Mouse (Mus musculus): ENCODE measurements around the gene Arntl.

Gene Arntl

DNA sequence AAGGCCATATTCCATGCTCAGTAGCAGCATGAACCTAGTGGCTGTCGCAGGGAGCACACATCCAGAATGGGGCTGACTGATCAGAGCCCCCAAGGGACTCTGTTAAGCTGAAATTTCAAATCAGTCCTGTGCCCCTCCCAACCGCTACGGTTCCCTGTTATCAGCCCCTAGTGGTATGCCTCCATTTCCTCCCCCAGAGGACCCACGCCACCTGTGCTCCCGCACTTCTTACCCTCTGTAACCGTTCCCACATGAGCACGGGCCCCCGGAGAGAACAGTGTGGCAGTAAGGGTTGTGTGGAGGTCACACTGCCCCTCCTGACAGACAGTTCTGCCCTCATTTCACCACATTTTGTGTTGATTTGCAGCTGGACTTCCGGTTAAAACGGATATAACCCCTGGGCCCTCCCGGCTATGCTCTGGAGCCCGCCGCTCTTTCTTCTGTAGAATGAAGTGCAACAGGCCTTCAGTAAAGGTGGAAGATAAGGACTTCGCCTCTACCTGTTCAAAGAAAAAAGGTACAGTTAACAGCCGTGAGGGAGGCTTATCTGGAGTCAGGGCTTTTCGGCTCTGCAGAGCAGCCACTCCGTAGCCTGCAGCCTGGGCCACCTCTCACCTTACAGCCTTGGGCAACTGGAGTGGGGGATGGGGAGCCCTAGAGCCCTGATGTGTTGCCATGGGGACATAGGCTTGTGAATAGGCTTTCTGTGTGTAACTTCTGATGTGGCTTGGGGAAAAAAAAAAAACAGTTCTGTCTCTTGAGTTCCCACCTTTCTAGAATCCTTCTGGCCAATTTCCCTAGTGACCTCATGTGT is 88.0 kb downstream of the Arntl start:
- peak; percentile 56 for DNase-seq (ENCODE audit: low read depth)

DNA sequence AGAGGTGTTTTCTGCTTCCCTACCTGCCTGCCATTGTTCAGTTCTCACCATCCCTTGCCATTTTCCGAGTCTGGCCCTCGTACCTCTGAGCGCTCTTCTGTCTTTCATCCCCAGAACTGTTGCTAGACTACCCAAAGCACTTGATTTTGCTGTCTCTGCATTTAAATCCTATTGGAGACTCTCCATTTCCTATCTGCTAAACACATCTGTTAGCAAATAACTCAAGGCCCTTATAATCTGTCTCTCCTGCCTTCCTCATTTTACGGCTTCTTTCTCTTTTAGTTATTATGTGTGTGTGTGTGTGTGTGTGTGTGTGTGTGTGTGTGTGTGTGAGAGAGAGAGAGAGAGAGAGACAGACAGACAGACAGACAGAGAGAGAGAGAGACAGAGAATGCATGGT is 90.5 kb downstream of the Arntl start:
- no peak for DNase-seq (ENCODE audit: low read depth)

DNA sequence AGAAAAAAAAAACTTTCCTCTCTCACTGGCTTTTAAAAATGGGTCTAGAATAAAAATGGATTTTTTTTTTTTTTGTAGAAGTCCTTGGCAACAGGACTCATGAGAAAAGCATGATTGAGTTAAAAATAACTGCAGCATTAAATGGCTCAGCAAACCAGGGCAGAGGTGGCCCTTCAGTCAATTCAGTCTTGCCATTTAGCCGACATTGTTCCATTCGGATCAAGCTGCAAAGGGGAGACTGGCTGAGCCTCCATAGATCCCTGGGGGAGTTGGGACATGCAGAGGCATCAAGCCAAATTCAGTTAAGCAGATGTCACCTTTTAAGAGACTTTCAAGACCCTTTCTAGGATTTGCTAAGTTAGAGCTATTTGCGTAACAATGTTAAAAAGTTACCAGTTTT is 102.9 kb downstream of the Arntl start:
- no peak for DNase-seq (ENCODE audit: low read depth)

DNA sequence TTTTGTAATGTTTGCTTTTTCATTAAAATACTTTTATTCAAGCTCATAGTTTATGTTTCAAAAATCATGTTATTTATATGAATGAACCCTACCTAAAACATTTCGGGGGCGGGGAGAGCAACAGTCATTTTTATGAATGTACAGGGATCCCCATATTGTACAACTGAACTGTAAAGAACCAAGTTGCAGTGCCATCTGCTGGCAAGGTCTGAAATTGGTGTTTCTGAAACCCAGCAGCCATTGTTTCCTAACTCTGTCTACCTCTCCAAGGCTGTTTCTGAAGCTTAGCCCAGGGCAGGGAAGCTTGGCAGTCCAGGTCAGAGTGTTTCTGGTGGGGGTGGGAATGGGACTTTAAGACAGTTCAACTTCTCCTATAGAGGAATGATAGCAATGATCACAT is 104.5 kb downstream of the Arntl start:
- DNase-seq (ENCODE audit: low read depth), result peak; percentile 70

DNA sequence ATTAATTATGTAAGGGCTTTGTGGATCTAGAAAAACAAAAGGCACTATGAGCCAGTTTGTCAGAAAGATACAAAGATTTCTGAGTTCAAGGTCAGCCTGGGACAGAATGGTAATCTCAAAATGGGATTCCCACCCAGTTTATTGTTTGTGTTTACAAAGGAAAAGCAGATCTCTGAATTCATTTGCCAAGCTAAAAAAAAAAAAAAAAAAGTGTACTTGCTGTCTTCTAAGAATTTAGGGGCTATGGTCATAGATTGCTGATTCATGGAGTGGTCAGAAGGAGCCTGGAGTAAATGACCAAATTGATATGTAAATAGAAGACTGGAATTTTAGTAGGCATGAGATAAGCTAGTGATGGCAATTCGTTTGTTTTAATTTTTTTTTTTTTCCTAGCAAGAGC is 112.9 kb downstream of the Arntl start:
- DNase-seq (ENCODE audit: low read depth), result no peak

DNA sequence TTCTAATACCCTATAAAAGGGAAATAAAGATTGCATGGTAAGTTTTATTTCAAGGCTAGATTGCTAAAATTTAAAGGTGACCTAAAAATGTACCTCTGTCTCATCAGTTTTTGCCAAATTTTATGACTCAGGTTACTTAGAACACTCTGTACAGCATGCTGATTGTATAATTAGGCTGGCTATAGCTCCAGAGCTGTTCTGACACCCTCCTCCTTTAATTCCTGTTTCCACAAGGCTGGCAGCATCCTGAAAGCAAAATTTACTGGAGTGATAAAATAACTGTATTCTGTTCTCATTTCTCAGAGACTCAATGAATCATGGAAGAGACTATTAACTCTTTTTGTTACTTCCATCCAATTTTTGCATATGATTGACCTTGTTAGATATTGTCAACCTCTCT is 126.8 kb downstream of the Arntl start:
- DNase-seq (ENCODE audit: low read depth), result no peak

DNA sequence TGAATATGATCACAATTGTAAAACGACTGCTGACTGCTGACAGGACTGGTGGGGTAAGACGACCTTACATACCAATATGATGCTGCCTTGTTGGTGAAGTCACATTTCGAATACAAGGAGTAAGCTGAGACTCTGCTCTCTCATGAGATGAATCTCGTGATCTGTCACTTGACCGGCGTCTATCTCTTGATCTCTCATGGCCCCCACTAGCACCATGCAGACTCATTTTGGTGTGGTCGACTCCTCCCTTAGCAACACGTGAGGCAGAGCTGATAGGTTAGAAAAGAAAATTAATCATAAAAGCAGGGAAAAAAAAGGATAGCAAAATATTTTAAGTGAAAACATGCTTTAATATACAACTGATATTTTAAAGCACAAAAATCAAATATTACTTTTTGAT is 128.0 kb downstream of the Arntl start:
- DNase-seq (ENCODE audit: low read depth), result no peak

DNA sequence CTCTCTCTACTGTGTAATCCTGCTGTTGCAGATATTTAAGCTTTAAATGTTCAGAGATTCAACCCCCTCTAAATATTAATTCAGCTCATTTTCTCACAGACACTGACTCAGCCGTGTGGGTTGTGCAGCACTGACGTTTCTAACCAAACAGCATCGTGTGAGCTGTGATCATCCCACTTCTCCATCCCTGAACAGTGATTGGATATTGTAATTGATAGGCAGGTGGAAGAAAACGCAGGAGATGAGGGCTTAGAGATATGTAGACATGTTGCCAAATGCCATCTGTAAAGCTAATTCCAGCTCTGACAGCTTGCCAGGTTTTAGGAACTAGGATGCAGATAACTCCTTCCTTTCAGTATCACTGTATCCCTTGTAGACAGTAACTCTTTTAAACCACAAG is 140.0 kb downstream of the Arntl start:
- DNase-seq (ENCODE audit: low read depth), result no peak

DNA sequence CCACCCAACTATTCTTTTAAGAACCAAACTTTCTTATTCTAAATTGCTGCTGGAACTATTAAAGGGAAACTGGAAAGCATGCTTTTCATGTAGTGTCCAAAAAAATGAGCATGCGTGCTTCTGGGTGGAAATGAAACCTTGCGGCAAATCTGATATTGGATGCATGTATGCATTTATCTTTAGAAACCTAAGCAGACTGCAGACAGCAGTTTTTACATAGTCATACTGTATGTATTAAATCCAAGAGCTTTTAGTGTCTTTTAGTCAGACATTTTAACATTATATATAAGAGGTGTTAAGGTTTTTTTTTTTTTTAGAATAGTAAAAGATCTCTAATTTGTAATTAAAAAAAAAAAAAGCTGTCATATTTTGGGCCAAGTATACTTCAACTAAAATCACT is 140.4 kb downstream of the Arntl start:
- no peak for DNase-seq (ENCODE audit: low read depth)

DNA sequence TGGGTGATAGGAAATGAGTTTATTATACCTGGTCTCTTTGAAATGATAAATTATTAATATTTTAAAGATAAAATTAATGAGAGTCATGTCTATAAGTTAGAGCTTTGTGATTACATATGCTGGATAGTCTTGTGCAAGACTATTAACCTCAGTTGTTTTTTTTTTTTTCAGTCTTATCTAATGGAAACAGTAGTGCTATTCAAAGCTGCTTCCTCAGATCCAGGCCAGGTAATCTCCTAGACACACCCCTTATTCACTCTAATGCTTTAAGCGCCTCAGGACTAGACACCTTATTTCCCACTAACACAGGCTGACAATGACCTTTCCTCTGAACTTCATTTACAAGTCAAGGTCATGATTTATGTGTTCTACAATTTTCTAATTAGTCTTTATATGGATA is 141.8 kb downstream of the Arntl start:
- no peak for DNase-seq (ENCODE audit: low read depth)
